Mouse (Mus musculus) hindbrain, embryonic 12.5 days (tissue): Measurements from ENCODE around the gene Akap7. TPM values are rescaled to one million over a fixed set of nuclear protein-coding genes. Genes with fewer than 3 reads are reported as not detected.

Experiments
- ATAC-seq: fragments of 200-750 bp; cut with Nextera tagmentation; 2 replicates; pipeline ENCODE4 v1.8.0; 2017; ENCODE audit warnings: moderate TSS enrichment; ENCODE audit not compliant: low FRiP score
- H3K27ac ChIP-seq: fragments of 300-500 bp; sonication (generic); 2 replicates; pipeline ENCODE4 v1.5.1; 2016; ENCODE audit warnings: mild to moderate bottlenecking
- H3K27me3 ChIP-seq: fragments of 300-500 bp; sonication (generic); 2 replicates; pipeline ENCODE4 v1.6.1; 2016; ENCODE audit warnings: mild to moderate bottlenecking
- H3K36me3 ChIP-seq: fragments of 300-500 bp; sonication (generic); 2 replicates; pipeline ENCODE4 v1.6.1; 2016; ENCODE audit warnings: mild to moderate bottlenecking
- H3K4me1 ChIP-seq: fragments of 300-500 bp; sonication (generic); 2 replicates; pipeline ENCODE4 v1.6.1; 2016
- H3K4me2 ChIP-seq: fragments of 300-500 bp; sonication (generic); replicated peaks from 2 replicates; pipeline ENCODE4 v1.6.1; 2016; ENCODE audit warnings: mild to moderate bottlenecking
- H3K4me3 ChIP-seq: fragments of 300-500 bp; sonication (generic); 2 replicates; pipeline ENCODE4 v1.5.1; 2016; ENCODE audit warnings: mild to moderate bottlenecking
- H3K9ac ChIP-seq: fragments of 300-500 bp; sonication (generic); 2 replicates; pipeline ENCODE4 v1.6.1; 2016; ENCODE audit warnings: mild to moderate bottlenecking, moderate library complexity
- H3K9me3 ChIP-seq: fragments of 300-500 bp; sonication (generic); replicated peaks from 2 replicates; pipeline ENCODE4 v1.6.1; 2016; ENCODE audit warnings: mild to moderate bottlenecking
- WGBS: fragments of 180-500 bp; shearing (Covaris S2); methylation state at CpG from one replicate; pipeline ENCODE4 v1.1.7; 2016; 5-methylcytosine and 5-hydroxymethylcytosine counted together
- polyA plus RNA-seq: library from polyadenylated mRNA; unstranded; fragments of >200 nt; fragmentation: Nextera tagmentation; extraction: Ambion mirVana; gene quantifications from 2 replicates; pipeline ENCODE4 v1.2.1, GENCODE M21; 2016

Gene Akap7
- polyA plus RNA-seq, 1 experiment from 2014 or later = 22.8 TPM

DNA sequence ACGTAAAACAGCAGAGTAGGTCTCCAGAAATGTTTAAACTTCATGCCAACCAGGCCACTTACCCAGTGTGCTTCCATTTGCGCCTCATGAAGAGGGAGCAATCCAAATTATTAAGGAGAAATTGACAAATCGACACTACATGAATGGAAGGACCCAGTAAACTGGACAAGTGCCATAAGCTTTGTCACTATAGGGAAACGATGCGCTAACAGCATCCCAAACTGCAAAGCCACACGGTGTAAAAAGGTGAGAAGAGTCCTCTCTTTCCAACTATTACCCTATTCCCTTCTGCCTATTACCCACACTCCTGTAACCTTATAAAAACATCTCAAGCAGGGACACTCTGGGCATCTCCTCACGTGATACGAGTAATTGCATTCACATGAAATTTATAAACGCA is 11.8 kb downstream of the Akap7 start:
- H3K9ac ChIP-seq = no peak overlapping the region
- H3K27ac ChIP-seq = no peak overlapping the region
- WGBS = 85% methylated on average over 9 of the region's 9 CpGs
- no peaks in the 10 kb centered on the region for H3K36me3 ChIP-seq
- no peak overlapping the region for H3K4me2 ChIP-seq
- peaks cover 6% of the 10 kb centered on the region for H3K4me1 ChIP-seq
- no peak for ATAC-seq
- H3K4me3 ChIP-seq = no peak overlapping the region
- no peaks in the 10 kb centered on the region for H3K27me3 ChIP-seq
- H3K9me3 ChIP-seq = no peaks in the 10 kb centered on the region

DNA sequence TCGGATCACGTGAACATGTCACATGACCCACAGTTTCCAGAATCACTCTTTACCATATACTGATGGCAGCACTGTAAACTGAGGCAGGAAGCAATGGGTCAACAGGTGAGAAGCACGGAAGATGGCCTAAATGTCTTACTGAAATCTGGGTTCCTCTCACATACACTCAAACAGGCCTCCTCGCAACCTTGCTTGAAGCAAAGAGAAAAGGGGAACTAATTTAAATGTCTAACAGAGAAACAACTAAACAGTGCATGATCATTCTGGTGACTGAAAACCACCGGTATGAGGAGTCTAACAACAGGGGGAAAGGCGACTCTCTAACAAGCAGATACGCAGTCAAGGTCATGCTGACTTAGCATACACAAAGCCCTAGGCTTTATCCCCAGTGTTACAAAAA is 12.7 kb downstream of the Akap7 start:
- H3K36me3 ChIP-seq = no peaks in the 10 kb centered on the region
- H3K4me1 ChIP-seq = peaks cover 6% of the 10 kb centered on the region
- H3K4me2 ChIP-seq = no peak overlapping the region
- H3K9ac ChIP-seq = no peak overlapping the region
- ATAC-seq = no peak
- no peak overlapping the region for H3K4me3 ChIP-seq
- H3K9me3 ChIP-seq = no peaks in the 10 kb centered on the region
- no peak overlapping the region for H3K27ac ChIP-seq
- 78% methylated on average over 7 of the region's 7 CpGs for WGBS
- H3K27me3 ChIP-seq = no peaks in the 10 kb centered on the region

DNA sequence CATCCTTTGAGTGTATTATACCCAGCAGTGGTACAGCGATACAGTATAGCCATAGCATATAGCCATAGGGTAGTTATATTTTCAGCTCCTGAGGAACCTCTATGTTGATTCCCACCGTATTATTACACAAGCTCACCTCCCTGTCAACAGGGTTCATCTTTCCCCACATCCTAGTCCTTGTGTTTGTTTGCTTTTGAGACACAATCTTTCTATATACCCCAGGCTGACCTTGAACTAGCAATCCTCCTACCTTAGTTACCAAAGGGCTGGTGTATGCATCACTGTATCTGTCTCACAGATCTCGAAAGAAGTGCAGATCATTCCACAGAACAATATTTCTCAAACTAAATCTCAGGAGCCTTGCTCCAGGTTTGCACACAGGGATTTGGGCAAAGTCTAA is 13.9 kb downstream of the Akap7 start:
- WGBS = 95% methylated on average over 3 of the region's 3 CpGs
- peaks cover 6% of the 10 kb centered on the region for H3K4me1 ChIP-seq
- ATAC-seq = no peak
- H3K27ac ChIP-seq = no peak overlapping the region
- no peaks in the 10 kb centered on the region for H3K9me3 ChIP-seq
- H3K4me3 ChIP-seq = no peak overlapping the region
- no peak overlapping the region for H3K9ac ChIP-seq
- H3K36me3 ChIP-seq = no peaks in the 10 kb centered on the region
- H3K4me2 ChIP-seq = no peak overlapping the region
- H3K27me3 ChIP-seq = no peaks in the 10 kb centered on the region

DNA sequence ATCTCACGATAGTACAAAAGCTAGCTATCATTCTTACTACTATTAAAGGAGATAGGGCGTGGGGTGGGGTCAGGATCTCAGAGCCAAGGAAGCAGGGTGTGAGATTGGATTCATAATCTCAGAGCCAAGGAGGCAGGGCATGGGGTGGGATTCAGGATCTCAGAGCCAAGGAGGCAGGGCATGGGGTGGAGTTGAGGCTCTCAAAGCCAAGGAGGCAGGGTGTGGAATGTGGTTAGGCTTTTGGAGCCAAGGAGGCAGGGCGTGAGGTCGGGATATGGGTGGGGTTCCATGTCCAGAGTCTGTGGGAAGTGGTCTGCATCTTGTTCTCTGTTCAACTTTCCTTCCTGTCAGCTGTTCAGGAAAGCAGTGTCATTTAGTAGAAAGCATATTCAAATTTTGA is 16.6 kb downstream of the Akap7 start:
- WGBS = 93% methylated on average over 4 of the region's 4 CpGs
- Histone ChIP-seq H3K9ac (no peak overlapping the region), H3K4me3 (no peak overlapping the region), H3K27ac (no peak overlapping the region), H3K4me2 (no peak overlapping the region), H3K9me3 (no peaks in the 10 kb centered on the region), H3K36me3 (no peaks in the 10 kb centered on the region), H3K27me3 (no peaks in the 10 kb centered on the region), H3K4me1 (no peaks in the 10 kb centered on the region)
- no peak for ATAC-seq

DNA sequence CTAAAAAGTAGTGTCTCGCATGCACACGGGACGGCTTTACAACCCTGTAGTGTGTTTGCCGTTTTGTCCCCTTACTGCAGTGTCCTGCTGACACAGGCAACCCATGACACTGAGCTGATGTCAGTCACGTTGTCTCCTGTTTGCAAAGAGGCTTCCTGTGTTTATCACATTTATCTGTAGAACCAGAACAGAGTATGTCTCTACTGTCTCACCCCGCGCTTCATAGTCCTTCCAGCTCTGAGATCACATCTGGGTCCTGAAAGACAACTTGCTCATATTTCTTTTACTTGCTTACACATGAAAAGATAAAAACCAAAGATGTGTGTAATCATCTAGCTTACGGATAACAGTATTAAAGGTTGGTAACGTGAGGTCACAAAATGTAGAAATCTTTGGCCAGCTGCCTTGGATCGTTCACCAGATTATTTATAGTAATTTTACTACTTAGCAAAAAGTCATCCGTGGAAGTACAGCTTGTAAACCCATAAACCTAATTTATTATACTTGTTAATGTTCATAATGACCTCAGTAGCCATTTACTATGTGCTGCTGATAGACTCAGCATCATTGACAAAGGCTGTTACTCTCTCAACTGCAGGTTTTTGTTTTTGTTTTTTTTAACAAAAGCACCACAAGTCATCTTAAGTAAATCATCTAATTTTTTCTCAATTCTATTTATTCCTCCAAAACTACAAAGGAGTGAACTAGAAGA is 22.4 kb downstream of the Akap7 start:
- WGBS = 91% methylated on average over 11 of the region's 11 CpGs
- Histone ChIP-seq H3K4me1 (0 out of 2 replicates have a peak, but pooled peaks cover 7% of the 10 kb centered on the region), H3K4me3 (no peak overlapping the region), H3K27me3 (no peaks in the 10 kb centered on the region), H3K9ac (no peak overlapping the region), H3K27ac (no peak overlapping the region), H3K9me3 (no peaks in the 10 kb centered on the region), H3K4me2 (no peak overlapping the region), H3K36me3 (0 out of 2 replicates have a peak, but pooled peaks cover 4% of the 10 kb centered on the region)
- no peak for ATAC-seq

DNA sequence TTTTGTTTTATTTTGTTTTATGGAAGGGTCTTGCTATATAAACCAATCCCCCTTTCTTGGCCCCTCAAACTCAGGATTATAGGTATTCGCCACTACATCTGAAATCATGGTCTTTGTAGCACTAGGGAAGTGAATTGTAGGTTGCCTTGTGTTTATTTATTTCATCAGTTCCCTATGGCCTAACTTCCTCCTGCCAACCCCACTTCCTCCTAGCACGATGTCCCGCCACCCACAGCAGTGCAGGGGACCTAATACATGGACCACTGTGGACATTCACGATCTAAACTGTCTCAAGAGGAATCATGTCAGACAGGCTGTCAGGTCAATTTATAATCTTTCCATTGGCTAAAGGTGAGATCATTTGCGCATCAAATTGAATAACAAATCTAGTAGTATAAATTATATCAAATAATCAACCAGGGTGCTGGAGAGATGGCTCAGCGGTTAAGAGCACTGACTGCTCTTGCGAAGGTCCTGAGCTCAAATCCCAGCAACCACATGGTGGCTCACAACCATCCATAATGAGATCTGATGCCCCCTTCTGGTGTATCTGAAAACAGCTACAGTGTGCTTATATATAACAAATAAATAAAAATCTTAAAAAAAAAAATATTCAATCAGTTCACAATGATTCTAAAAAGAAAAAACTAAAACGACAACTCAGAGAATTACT is 23.1 kb downstream of the Akap7 start:
- WGBS = 91% methylated on average over 8 of the region's 8 CpGs

DNA sequence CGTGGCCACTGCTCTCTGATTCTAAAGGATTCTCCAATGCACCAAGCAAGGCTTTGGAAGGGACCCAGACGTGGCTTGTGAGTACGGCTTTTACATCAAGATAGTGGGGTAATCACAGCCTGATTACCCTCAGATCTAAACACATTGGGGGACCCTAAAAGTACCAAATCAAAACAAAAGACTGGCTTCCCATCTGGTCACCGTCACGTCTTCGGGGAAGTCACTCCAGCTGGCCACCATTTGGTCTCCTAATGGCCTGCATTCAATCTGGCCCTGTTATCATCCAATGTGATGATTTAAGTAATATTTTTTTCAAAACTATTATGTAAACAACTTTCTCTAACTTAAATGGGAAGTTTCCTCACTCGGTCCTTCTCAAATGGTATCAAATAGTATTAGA is 24.3 kb downstream of the Akap7 start:
- 83% methylated on average over 7 of the region's 7 CpGs for WGBS
- Histone ChIP-seq H3K9me3 (no peaks in the 10 kb centered on the region), H3K27me3 (no peaks in the 10 kb centered on the region), H3K36me3 (0 out of 2 replicates have a peak, but pooled peaks cover 4% of the 10 kb centered on the region), H3K4me1 (peaks cover 11% of the 10 kb centered on the region; the same call in 1 of the 2 replicates), H3K4me3 (no peak overlapping the region), H3K4me2 (no peak overlapping the region), H3K9ac (no peak overlapping the region), H3K27ac (no peak overlapping the region)
- no peak for ATAC-seq

More for the DNA sequence above, 23.1 kb downstream of the Akap7 start:
- H3K9me3 ChIP-seq = no peaks in the 10 kb centered on the region
- H3K4me1 ChIP-seq = 0 out of 2 replicates have a peak, but pooled peaks cover 9% of the 10 kb centered on the region
- H3K36me3 ChIP-seq = 0 out of 2 replicates have a peak, but pooled peaks cover 4% of the 10 kb centered on the region
- H3K4me2 ChIP-seq = no peak overlapping the region
- no peaks in the 10 kb centered on the region for H3K27me3 ChIP-seq
- no peak overlapping the region for H3K9ac ChIP-seq
- no peak overlapping the region for H3K4me3 ChIP-seq
- H3K27ac ChIP-seq = no peak overlapping the region
- no peak for ATAC-seq

DNA sequence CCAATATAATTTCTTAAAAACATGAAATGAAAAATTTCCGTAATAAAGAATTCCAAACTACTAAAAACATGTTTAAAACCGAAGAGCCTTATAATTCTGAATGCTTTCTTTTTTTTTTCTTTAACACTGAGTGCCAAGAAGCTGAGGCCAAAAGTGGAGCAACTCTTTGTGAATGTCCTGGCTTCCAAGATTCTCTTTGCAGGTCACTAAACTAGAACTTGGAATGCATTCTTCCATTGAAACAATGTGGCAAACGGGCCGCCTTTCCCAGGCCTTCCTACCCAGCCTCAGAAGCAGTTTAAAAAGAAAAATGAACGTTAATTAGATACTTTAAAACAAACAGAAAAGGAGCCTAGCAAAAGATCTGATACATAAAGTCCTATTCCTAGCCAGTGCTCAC is 27.5 kb downstream of the Akap7 start:
- Histone ChIP-seq H3K27me3 (no peaks in the 10 kb centered on the region), H3K27ac (no peak overlapping the region), H3K4me3 (no peak overlapping the region), H3K4me2 (no peak overlapping the region), H3K9me3 (no peaks in the 10 kb centered on the region), H3K36me3 (0 out of 2 replicates have a peak, but pooled peaks cover 4% of the 10 kb centered on the region), H3K4me1 (peaks cover 11% of the 10 kb centered on the region; the same call in 1 of the 2 replicates), H3K9ac (no peak overlapping the region)
- ATAC-seq = no peak
- WGBS = 66% methylated on average over 5 of the region's 5 CpGs

DNA sequence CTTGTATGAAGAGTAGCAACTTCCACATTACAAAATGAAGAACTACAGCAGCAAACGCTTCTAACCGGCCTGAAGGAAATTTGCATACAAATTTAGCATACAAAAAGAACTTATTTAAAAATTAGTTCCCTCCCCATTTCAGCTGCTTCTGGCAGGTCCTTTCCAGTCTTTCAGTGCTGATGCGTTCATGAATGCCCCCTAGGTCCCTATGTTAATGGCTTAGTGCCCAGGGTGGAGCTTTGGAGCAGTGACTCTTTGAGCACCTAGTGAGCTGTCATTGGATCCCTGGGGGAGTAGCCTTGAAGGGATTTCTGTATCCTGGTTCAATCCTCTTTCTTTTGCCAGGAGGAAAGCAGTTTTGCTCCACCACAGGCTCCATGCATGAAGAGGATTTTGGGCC is 28.3 kb downstream of the Akap7 start:
- WGBS = 35% methylated on average over 3 of the region's 3 CpGs
- Histone ChIP-seq H3K9me3 (no peaks in the 10 kb centered on the region), H3K9ac (no peak overlapping the region), H3K4me3 (no peak overlapping the region), H3K36me3 (0 out of 2 replicates have a peak, but pooled peaks cover 4% of the 10 kb centered on the region), H3K27ac (no peak overlapping the region), H3K4me1 (peaks cover 11% of the 10 kb centered on the region; the same call in 1 of the 2 replicates), H3K27me3 (no peaks in the 10 kb centered on the region), H3K4me2 (no peak overlapping the region)
- ATAC-seq = no peak

DNA sequence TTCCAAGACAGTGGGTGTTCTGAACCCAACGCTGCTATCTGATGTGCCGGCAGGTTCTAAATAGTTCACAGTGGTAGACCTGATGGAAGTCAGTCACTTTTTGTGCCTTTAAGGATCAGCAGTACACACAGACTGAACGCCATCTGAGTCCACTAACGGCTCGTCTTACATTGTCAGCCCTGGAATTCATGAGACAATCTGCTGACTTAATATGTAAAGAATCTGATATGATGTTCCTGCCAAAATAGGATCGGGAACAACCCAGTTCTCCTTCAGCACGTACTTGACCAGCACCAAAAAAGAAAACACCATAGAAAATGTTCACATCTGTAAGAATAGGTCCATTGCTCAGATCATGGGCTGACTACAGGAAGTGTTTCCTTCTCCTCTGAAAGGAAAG is 32.2 kb downstream of the Akap7 start:
- Histone ChIP-seq H3K9me3 (no peaks in the 10 kb centered on the region), H3K9ac (no peak overlapping the region), H3K27me3 (no peaks in the 10 kb centered on the region), H3K4me3 (no peak overlapping the region), H3K27ac (no peak overlapping the region), H3K36me3 (no peaks in the 10 kb centered on the region), H3K4me2 (no peak overlapping the region), H3K4me1 (peaks cover 4% of the 10 kb centered on the region; the same call in 1 of the 2 replicates)
- ATAC-seq = no peak
- WGBS = 81% methylated on average over 7 of the region's 7 CpGs

DNA sequence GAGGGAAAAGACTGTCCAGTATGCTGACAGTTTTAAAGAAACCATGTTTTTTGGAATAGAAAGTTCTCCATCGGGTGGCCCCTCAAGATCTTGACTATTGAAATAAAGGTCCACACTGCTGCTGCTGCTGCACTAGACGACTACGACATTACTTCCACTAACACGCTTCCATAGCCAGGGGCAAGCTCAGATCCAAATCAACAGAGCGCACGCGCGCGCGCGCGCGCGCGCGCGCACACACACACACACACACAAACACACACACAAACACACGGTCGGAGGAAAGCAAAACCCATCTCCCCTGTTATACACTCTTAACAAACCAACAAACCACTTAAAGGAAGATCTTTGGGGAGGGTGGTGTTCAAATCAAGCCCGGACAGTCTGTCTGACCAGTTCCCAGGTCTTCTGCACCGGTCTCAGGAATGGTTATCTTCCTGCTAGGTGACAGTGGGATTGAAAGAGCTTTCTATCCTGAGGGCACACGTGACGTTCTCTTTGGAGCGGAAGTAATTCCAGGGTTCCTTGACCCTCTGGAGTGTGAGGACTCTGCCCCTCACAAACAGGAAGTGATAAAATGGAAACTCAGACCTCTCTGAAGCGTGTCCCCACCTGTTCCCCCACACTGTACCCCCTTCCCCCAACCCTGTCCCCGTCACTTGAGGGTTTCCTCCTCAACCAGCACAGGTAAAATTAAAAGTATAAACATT is 32.9 kb downstream of the Akap7 start:
- H3K9me3 ChIP-seq = no peaks in the 10 kb centered on the region
- WGBS = 91% methylated on average over 26 of the region's 26 CpGs
- ATAC-seq = no peak
- no peak overlapping the region for H3K9ac ChIP-seq
- no peak overlapping the region for H3K4me3 ChIP-seq
- H3K27ac ChIP-seq = no peak overlapping the region
- no peaks in the 10 kb centered on the region for H3K27me3 ChIP-seq
- no peaks in the 10 kb centered on the region; the same call in 1 of the 2 replicates for H3K36me3 ChIP-seq
- H3K4me2 ChIP-seq = no peak overlapping the region
- peaks cover 4% of the 10 kb centered on the region; the same call in 1 of the 2 replicates for H3K4me1 ChIP-seq

DNA sequence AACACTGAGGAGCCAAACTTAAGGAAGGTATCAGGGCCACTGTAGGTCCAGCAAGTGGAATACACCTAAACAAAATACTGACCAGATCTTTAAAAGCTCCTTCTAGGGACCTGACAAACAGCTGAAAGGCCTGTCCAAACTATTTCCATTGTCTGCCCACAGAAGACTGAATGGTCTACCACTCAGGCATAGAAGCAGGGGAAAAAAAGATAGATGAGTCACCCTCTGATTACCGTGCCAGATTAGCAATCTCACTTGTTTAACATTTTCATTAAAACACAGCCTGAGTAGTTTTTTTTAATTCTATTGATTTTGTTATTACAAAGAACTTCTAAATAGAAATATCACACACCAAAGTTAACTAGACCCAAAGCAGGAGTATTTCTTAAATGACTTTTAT is 33.9 kb downstream of the Akap7 start:
- Histone ChIP-seq H3K36me3 (no peaks in the 10 kb centered on the region; the same call in 1 of the 2 replicates), H3K27ac (no peak overlapping the region), H3K9ac (no peak overlapping the region), H3K4me1 (no peaks in the 10 kb centered on the region), H3K4me2 (no peak overlapping the region), H3K4me3 (no peak overlapping the region), H3K9me3 (no peaks in the 10 kb centered on the region), H3K27me3 (no peaks in the 10 kb centered on the region)
- no peak for ATAC-seq
- 58% methylated on average over 1 of the region's 1 CpGs for WGBS
